12 mouse cellular contexts compared by ENCODE assay signal in the genomic region with DNA sequence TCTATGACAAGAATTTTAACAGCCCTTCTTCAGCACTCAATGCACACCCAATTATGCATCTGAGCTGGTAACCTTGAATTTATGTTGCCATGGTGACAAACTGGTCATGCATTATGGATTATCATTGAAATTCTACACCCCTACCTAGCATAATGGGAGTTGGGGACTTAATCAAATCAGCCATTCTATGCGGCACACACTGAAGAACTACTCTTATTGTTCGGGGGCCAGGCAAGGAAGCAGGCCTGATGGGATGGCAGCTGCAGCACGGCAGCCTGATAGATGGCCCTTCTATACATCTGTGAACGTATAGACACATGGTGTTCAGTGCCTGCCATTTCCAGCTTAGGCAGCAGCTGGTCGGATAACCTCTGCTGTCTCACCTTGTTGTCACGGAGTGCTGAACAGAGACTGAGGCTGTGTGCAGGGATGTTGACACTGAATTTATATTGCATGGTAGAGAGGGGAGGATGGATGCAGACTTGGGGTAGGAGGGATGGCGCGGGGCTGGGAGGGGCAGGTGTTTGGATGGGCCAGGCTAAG.
DNase-seq lines count a peak whose midpoint lies in the region; ATAC-seq lines count a peak whose summit lies in the region.
"Had no signal": no experiment of that assay in that cellular context is flagged by ENCODE, and none has a peak within 500 bp of the region (broad histone marks: within the 10 kb centered on the region; RNA-seq: fewer than 3 reads in every experiment).

No protein-coding gene starts in this region.

- H3K9ac ChIP-seq in embryonic facial prominence, embryonic 11.5 days (replicated peaks; ENCODE audit: low read length), result peak overlapping the region; percentile 26; the same call in 1 of the 2 replicates
- peak overlapping the region; percentile 36 for H3K9ac ChIP-seq in hindbrain, embryonic 11.5 days (ENCODE audit: low read depth, low read length)
- H3K9ac ChIP-seq in midbrain, embryonic 13.5 days (replicated peaks), result peak overlapping the region; percentile 50

- H3K36me3 ChIP-seq in embryonic facial prominence, embryonic 11.5 days (replicated peaks; ENCODE audit: control insufficient read depth, insufficient read depth, low read depth, low read length), result no peaks in the 10 kb centered on the region
- H3K36me3 ChIP-seq in hindbrain, embryonic 11.5 days (ENCODE audit: control insufficient read depth, insufficient read depth, low read length), result no peaks in the 10 kb centered on the region
- H3K36me3 ChIP-seq in midbrain, embryonic 13.5 days, result no peaks in the 10 kb centered on the region

- no peaks in the 10 kb centered on the region for H3K9me3 ChIP-seq in embryonic facial prominence, embryonic 11.5 days (replicated peaks; ENCODE audit: control insufficient read depth, low read length)
- H3K9me3 ChIP-seq in hindbrain, embryonic 11.5 days (ENCODE audit: control insufficient read depth, low read length), result no peaks in the 10 kb centered on the region
- H3K9me3 ChIP-seq in midbrain, embryonic 13.5 days, result no peaks in the 10 kb centered on the region

- peak; percentile 7 for DNase-seq in brain, adult 2 months (ENCODE audit: low read depth, low spot score)
- peak; percentile 71 for DNase-seq in embryonic facial prominence, embryonic 11.5 days (ENCODE audit: low spot score)
- DNase-seq in hindbrain, embryonic 11.5 days (ENCODE audit: low spot score), result peak; percentile 82
- DNase-seq in kidney, postnatal 14 days, result no peak
- no peak for DNase-seq in ovary, postnatal 14 days (ENCODE audit: low spot score)
- no peak for DNase-seq in thymus, postnatal 0 days (ENCODE audit: low spot score)
- no peak for DNase-seq in kidney, adult 9 months
- DNase-seq: cerebellum, adult 2 months; heart, adult 18-20 months; layer of hippocampus, adult 9-11 months had no signal

- H3K27ac ChIP-seq in embryonic facial prominence, embryonic 11.5 days (replicated peaks; ENCODE audit: low read depth, low read length), result peak overlapping the region; percentile 80
- peak overlapping the region; percentile 94 for H3K27ac ChIP-seq in hindbrain, embryonic 11.5 days (ENCODE audit: low read depth, low read length)
- H3K27ac ChIP-seq in midbrain, embryonic 13.5 days, result peak overlapping the region; percentile 97

- ATAC-seq in embryonic facial prominence, embryonic 11.5 days (replicated peaks; ENCODE audit: insufficient number of reproducible peaks, low FRiP score, low TSS enrichment, low read depth), result peak; percentile 86
- ATAC-seq in hindbrain, embryonic 11.5 days (ENCODE audit: low FRiP score), result peak; percentile 97
- ATAC-seq in midbrain, embryonic 13.5 days, result peak; percentile 96
- ATAC-seq: inflammation-experienced regulatory T-cells, adult 6 months had no signal

- H3K4me2 ChIP-seq in embryonic facial prominence, embryonic 11.5 days (ENCODE audit: low read depth, low read length), result peak overlapping the region; percentile 6
- peak overlapping the region; percentile 32 for H3K4me2 ChIP-seq in hindbrain, embryonic 11.5 days (replicated peaks; ENCODE audit: low read depth, low read length)
- H3K4me2 ChIP-seq in midbrain, embryonic 13.5 days (replicated peaks), result peak overlapping the region; percentile 53

- H3K4me1 ChIP-seq in embryonic facial prominence, embryonic 11.5 days (ENCODE audit: control insufficient read depth, insufficient read depth, low read length), result peaks cover 8% of the 10 kb centered on the region
- peaks cover 4% of the 10 kb centered on the region for H3K4me1 ChIP-seq in hindbrain, embryonic 11.5 days (replicated peaks; ENCODE audit: control insufficient read depth, insufficient read depth, low read length)
- H3K4me1 ChIP-seq in midbrain, embryonic 13.5 days (replicated peaks), result peaks cover 53% of the 10 kb centered on the region

- H3K4me3 ChIP-seq in embryonic facial prominence, embryonic 11.5 days (ENCODE audit: low read depth, low read length), result no peak overlapping the region
- peak overlapping the region; percentile 3; the same call in 1 of the 2 replicates for H3K4me3 ChIP-seq in hindbrain, embryonic 11.5 days (ENCODE audit: low read depth, low read length)
- H3K4me3 ChIP-seq in midbrain, embryonic 13.5 days (replicated peaks), result peak overlapping the region; percentile 23

- no peaks in the 10 kb centered on the region for H3K27me3 ChIP-seq in embryonic facial prominence, embryonic 11.5 days (ENCODE audit: control insufficient read depth, insufficient read depth, low read length)
- H3K27me3 ChIP-seq in hindbrain, embryonic 11.5 days (ENCODE audit: control insufficient read depth, insufficient read depth, low read length), result no peaks in the 10 kb centered on the region
- no peaks in the 10 kb centered on the region for H3K27me3 ChIP-seq in midbrain, embryonic 13.5 days

- 31% methylated on average over 8 of the region's 8 CpGs for WGBS in embryonic facial prominence, embryonic 11.5 days
- WGBS in hindbrain, embryonic 11.5 days, result 16% methylated on average over 8 of the region's 8 CpGs
- 5% methylated on average over 8 of the region's 8 CpGs for WGBS in midbrain, embryonic 13.5 days

Comparison
In these comparisons a context has a peak if more than half of its experiments do, and no peak if none do; other contexts are left out.
1. DNase-seq: peak in brain, adult 2 months (single experiment), embryonic facial prominence, embryonic 11.5 days (single experiment) and hindbrain, embryonic 11.5 days (single experiment); none in kidney, postnatal 14 days (single experiment), ovary, postnatal 14 days (single experiment), thymus, postnatal 0 days (single experiment) and kidney, adult 9 months (single experiment).
2. Peak in every context shown above with its lines, with median percentiles within 50 percentile points of each other: ATAC-seq, H3K27ac ChIP-seq, H3K4me2 ChIP-seq and H3K9ac ChIP-seq.